ENCODE assay signal across 24 mouse cellular contexts in genomic region chr14:121749606-121750005, GRCm38 (mm10). TPM values are rescaled to one million over a fixed set of nuclear protein-coding genes. Genes with fewer than 3 reads are reported as not detected.
DNase-seq lines count a peak whose midpoint lies in the region; ATAC-seq and TF ChIP-seq lines count a peak whose summit lies in the region.
"Had no signal": no experiment of that assay in that cellular context is flagged by ENCODE, and none has a peak within 500 bp of the region (broad histone marks: within the 10 kb centered on the region; RNA-seq: fewer than 3 reads in every experiment).

No protein-coding gene starts in this region.

- H3K9me3 ChIP-seq in forebrain, embryonic 14.5 days (replicated peaks; ENCODE audit: control insufficient read depth, low read length) = no peaks in the 10 kb centered on the region
- H3K9me3 ChIP-seq in forebrain, postnatal 0 days (ENCODE audit: low read length) = no peaks in the 10 kb centered on the region
- H3K9me3 ChIP-seq in limb, embryonic 13.5 days = no peaks in the 10 kb centered on the region
- H3K9me3 ChIP-seq in limb, embryonic 10.5 days (replicated peaks) = no peaks in the 10 kb centered on the region
- H3K9me3 ChIP-seq: embryonic facial prominence, embryonic 15.5 days; forebrain, embryonic 10.5 days; forebrain, embryonic 15.5 days; heart, embryonic 15.5 days; hindbrain, embryonic 13.5 days had no signal

- no peak overlapping the region for H3K4me3 ChIP-seq in forebrain, embryonic 14.5 days (ENCODE audit: low read depth, low read length)
- no peak overlapping the region for H3K4me3 ChIP-seq in forebrain, postnatal 0 days (ENCODE audit: low read depth, low read length)
- no peak overlapping the region for H3K4me3 ChIP-seq in limb, embryonic 13.5 days
- H3K4me3 ChIP-seq in limb, embryonic 10.5 days = no peak overlapping the region
- H3K4me3 ChIP-seq: embryonic facial prominence, embryonic 15.5 days; erythroblast, embryonic 14.5 days; forebrain, embryonic 10.5 days; forebrain, embryonic 15.5 days; heart, adult 2 months; heart, embryonic 15.5 days; hindbrain, embryonic 13.5 days had no signal

- H3K4me1 ChIP-seq in forebrain, embryonic 14.5 days (ENCODE audit: control insufficient read depth, insufficient read depth, low read length) = no peaks in the 10 kb centered on the region
- H3K4me1 ChIP-seq in forebrain, postnatal 0 days (ENCODE audit: insufficient read depth) = 0 out of 2 replicates have a peak, but pooled peaks cover 5% of the 10 kb centered on the region
- peaks cover 31% of the 10 kb centered on the region for H3K4me1 ChIP-seq in limb, embryonic 13.5 days
- no peaks in the 10 kb centered on the region for H3K4me1 ChIP-seq in limb, embryonic 10.5 days
- H3K4me1 ChIP-seq: forebrain, embryonic 15.5 days had no signal

- DNase-seq in forebrain, embryonic 14.5 days (ENCODE audit: low spot score) = peak; percentile 24
- DNase-seq in forebrain, postnatal 0 days = no peak
- no peak for DNase-seq in limb, embryonic 10.5 days (ENCODE audit: low spot score)
- peak; percentile 58 for DNase-seq in adipocyte (ENCODE audit: low spot score)
- DNase-seq in urinary bladder, postnatal 4 days (ENCODE audit: low spot score in 2 of 2) = no peak
- DNase-seq in neural tube, embryonic 10.5 days (ENCODE audit: extremely low spot score, low spot score) = no peak
- DNase-seq: adrenal gland, adult 2 months; adrenal gland, postnatal 25 days; cerebellum, adult 18-20 months; cerebellum, adult 9-11 months; cerebellum, postnatal 36 days; gastrocnemius, postnatal 14 days; heart, adult 2 months; heart, postnatal 14 days had no signal

- H3K27ac ChIP-seq in forebrain, embryonic 14.5 days (ENCODE audit: low read depth, low read length) = no peak overlapping the region
- no peak overlapping the region for H3K27ac ChIP-seq in forebrain, postnatal 0 days (ENCODE audit: low read depth, low read length)
- H3K27ac ChIP-seq in limb, embryonic 13.5 days = peak overlapping the region; percentile 11; the same call in 1 of the 2 replicates
- H3K27ac ChIP-seq in limb, embryonic 10.5 days = no peak overlapping the region
- H3K27ac ChIP-seq: embryonic facial prominence, embryonic 15.5 days; forebrain, embryonic 10.5 days; forebrain, embryonic 15.5 days; heart, adult 2 months; heart, embryonic 15.5 days; hindbrain, embryonic 13.5 days had no signal

- no peak for TF ChIP-seq CTCF in forebrain, postnatal 0 days (IDR thresholded peaks at IDR 0.05; ENCODE audit: low read depth)

- no peak overlapping the region for H3K9ac ChIP-seq in forebrain, embryonic 14.5 days (ENCODE audit: low read length)
- no peak overlapping the region for H3K9ac ChIP-seq in forebrain, postnatal 0 days
- H3K9ac ChIP-seq in limb, embryonic 13.5 days = no peak overlapping the region
- H3K9ac ChIP-seq: embryonic facial prominence, embryonic 15.5 days; forebrain, embryonic 15.5 days; heart, embryonic 15.5 days; hindbrain, embryonic 13.5 days had no signal

- H3K36me3 ChIP-seq in forebrain, embryonic 14.5 days (ENCODE audit: control insufficient read depth, insufficient read depth, low read length) = no peaks in the 10 kb centered on the region
- H3K36me3 ChIP-seq in forebrain, postnatal 0 days (ENCODE audit: insufficient read depth) = no peaks in the 10 kb centered on the region
- no peaks in the 10 kb centered on the region for H3K36me3 ChIP-seq in limb, embryonic 13.5 days
- no peaks in the 10 kb centered on the region for H3K36me3 ChIP-seq in limb, embryonic 10.5 days
- H3K36me3 ChIP-seq: embryonic facial prominence, embryonic 15.5 days; forebrain, embryonic 10.5 days; forebrain, embryonic 15.5 days; heart, embryonic 15.5 days; hindbrain, embryonic 13.5 days had no signal

- no peak for ATAC-seq in forebrain, embryonic 14.5 days
- no peak for ATAC-seq in forebrain, postnatal 0 days
- peak; percentile 80; the same call in 1 of the 2 replicates for ATAC-seq in limb, embryonic 13.5 days (ENCODE audit: low FRiP score, low read depth)
- ATAC-seq: activated CD4-positive, CD25-positive, alpha-beta regulatory T cell, adult 4 months; forebrain, embryonic 15.5 days; Patski had no signal

- no peaks in the 10 kb centered on the region for H3K27me3 ChIP-seq in forebrain, embryonic 14.5 days (replicated peaks; ENCODE audit: control insufficient read depth, insufficient read depth, low read length)
- no peaks in the 10 kb centered on the region for H3K27me3 ChIP-seq in forebrain, postnatal 0 days (ENCODE audit: insufficient read depth, low read length)
- H3K27me3 ChIP-seq in limb, embryonic 13.5 days = peaks cover 26% of the 10 kb centered on the region
- no peaks in the 10 kb centered on the region for H3K27me3 ChIP-seq in limb, embryonic 10.5 days (ENCODE audit: low read depth, poor library complexity, severe bottlenecking)
- H3K27me3 ChIP-seq: embryonic facial prominence, embryonic 15.5 days; forebrain, embryonic 15.5 days; heart, embryonic 15.5 days; Patski had no signal

- WGBS in forebrain, embryonic 14.5 days = 88% methylated on average over 9 of the region's 9 CpGs
- WGBS in forebrain, postnatal 0 days = 83% methylated on average over 9 of the region's 9 CpGs
- WGBS in limb, embryonic 13.5 days = 31% methylated on average over 9 of the region's 9 CpGs
- WGBS in limb, embryonic 10.5 days = 87% methylated on average over 9 of the region's 9 CpGs

- no peak overlapping the region for H3K4me2 ChIP-seq in forebrain, embryonic 14.5 days (ENCODE audit: low read length)
- no peak overlapping the region for H3K4me2 ChIP-seq in forebrain, postnatal 0 days (ENCODE audit: low read depth)
- H3K4me2 ChIP-seq in limb, embryonic 13.5 days (replicated peaks) = 0 out of 2 replicates have a peak overlapping the region, but pooled peaks have one; percentile 2
- H3K4me2 ChIP-seq: embryonic facial prominence, embryonic 15.5 days; forebrain, embryonic 15.5 days; heart, embryonic 11.5 days; heart, embryonic 15.5 days; hindbrain, embryonic 13.5 days had no signal

RNA-seq across cellular contexts. Expression of gene Dock9, which starts 48.0 kb away (rescaled TPM):
- polyA plus RNA-seq in forebrain, embryonic 14.5 days (2014; fragmentation: Nextera tagmentation; extraction: Ambion mirVana) = 8.5 and 12.6 TPM in 2 replicates
- 87.2 and 94.1 TPM in 2 replicates for total RNA-seq in forebrain, postnatal 0 days (2014; rRNA removed)
- 12.8 and 14.2 TPM in 2 replicates for polyA plus RNA-seq in forebrain, postnatal 0 days (2015; fragmentation: Nextera tagmentation; extraction: Ambion mirVana)
- 4.9 and 5.4 TPM in 2 replicates for polyA plus RNA-seq in limb, embryonic 13.5 days (2015; fragmentation: Nextera tagmentation; extraction: Ambion mirVana)
- polyA plus RNA-seq in limb, embryonic 10.5 days (2016; fragmentation: Nextera tagmentation; extraction: Ambion mirVana) = 3.2 and 4.0 TPM in 2 replicates

Comparison
In these comparisons a context has a peak if more than half of its experiments do, and no peak if none do; other contexts are left out.
1. DNase-seq: peak in forebrain, embryonic 14.5 days (single experiment) and adipocyte (single experiment); none in forebrain, postnatal 0 days (single experiment), limb, embryonic 10.5 days (single experiment), urinary bladder, postnatal 4 days (0 of 2) and neural tube, embryonic 10.5 days (single experiment).